Mouse (Mus musculus) lung, embryonic 14.5 days (tissue): ENCODE results near the gene Romo1. TPM values are rescaled to one million over a fixed set of nuclear protein-coding genes. Genes with fewer than 3 reads are reported as not detected.
A peak's percentile ranks its signal among the peaks of the same experiment; 100 is the strongest.
"Not testable (repeated sequence)": the region's sequence is repeated elsewhere in the genome, so short reads cannot be mapped to it uniquely, and the experiment has no call there.

Experiments
- ATAC-seq: fragments of 200-750 bp; cut with Nextera tagmentation; 2 replicates; pipeline ENCODE4 v1.8.0; 2017; ENCODE audit warnings: mild to moderate bottlenecking, moderate TSS enrichment, moderate library complexity; ENCODE audit not compliant: insufficient read depth
- DNase-seq: peaks from one replicate; pipeline ENCODE4 v3.0.0-alpha.2; 2015
- H3K27ac ChIP-seq: fragments of 300-500 bp; sonication (generic); 2 replicates; pipeline ENCODE4 v1.5.1; 2014; ENCODE audit warnings: low read depth, mild to moderate bottlenecking, moderate library complexity
- H3K27me3 ChIP-seq: fragments of 300-500 bp; sonication (generic); 2 replicates; pipeline ENCODE4 v1.6.1; 2014; ENCODE audit warnings: low read length, control low read depth; ENCODE audit not compliant: insufficient read depth
- H3K36me3 ChIP-seq: fragments of 300-500 bp; sonication (generic); 2 replicates; pipeline ENCODE4 v1.6.1; 2014; ENCODE audit warnings: control low read depth; ENCODE audit not compliant: insufficient read depth
- H3K4me1 ChIP-seq: fragments of 300-500 bp; sonication (generic); 2 replicates; pipeline ENCODE4 v1.6.1; 2014; ENCODE audit warnings: antibody characterized with exemption, control low read depth; ENCODE audit not compliant: insufficient read depth
- H3K4me2 ChIP-seq: fragments of 300-500 bp; sonication (generic); 2 replicates; pipeline ENCODE4 v1.6.1; 2014; ENCODE audit warnings: mild to moderate bottlenecking
- H3K4me3 ChIP-seq: fragments of 300-500 bp; sonication (generic); 2 replicates; pipeline ENCODE4 v1.5.1; 2014; ENCODE audit warnings: low read depth, low read length
- H3K9ac ChIP-seq: fragments of 300-500 bp; sonication (generic); 2 replicates; pipeline ENCODE4 v1.6.1; 2014
- H3K9me3 ChIP-seq: fragments of 300-500 bp; sonication (generic); 2 replicates; pipeline ENCODE4 v1.6.1; 2016; ENCODE audit warnings: low read depth, low read length, control low read depth
- CTCF ChIP-seq: IDR thresholded peaks from 2 replicates; pipeline ENCODE4 v1.5.1; 2016; ENCODE audit warnings: antibody characterized with exemption, low read depth
- WGBS: fragments of 180-500 bp; shearing (Covaris S2); extraction: QIAGEN DNeasy Blood & Tissue Kit; methylation state at CpG from one replicate; pipeline ENCODE4 v1.1.7; 2014; 5-methylcytosine and 5-hydroxymethylcytosine counted together
- polyA plus RNA-seq: library from polyadenylated mRNA; unstranded; fragments of >200 nt; fragmentation: Nextera tagmentation; extraction: Ambion mirVana; gene quantifications from 2 replicates; pipeline ENCODE4 v1.2.1, GENCODE M21; 2014

Romo1 gene
- polyA plus RNA-seq, result 396 and 414 TPM in 2 replicates

- peak; percentile 98 for DNase-seq
- Histone ChIP-seq H3K4me2 (peak within 1 kb of the TSS; percentile 80), H3K4me1 (no peaks in the 10 kb centered on the region), H3K36me3 (peaks cover 40% of the 10 kb centered on the region), H3K9ac (peak within 1 kb of the TSS; percentile 89), H3K27ac (peak within 1 kb of the TSS; percentile 94), H3K27me3 (no peaks in the 10 kb centered on the region), H3K9me3 (no peaks in the 10 kb centered on the region), H3K4me3 (peak within 1 kb of the TSS; percentile 83)
- WGBS, result under 1% methylated on average over 70 of the region's 70 CpGs
- peak; percentile 97 for ATAC-seq
- TF ChIP-seq CTCF, result peak; percentile 67
Observed at GRCm38 (mm10) chr2:156143953-156144724, at the start of gene Romo1, which contains the start of gene Nfs1. Romo1 (plus strand) TSS chr2:156144039. Nfs1 (minus strand) TSS chr2:156144186.

GRCm38 (mm10) chr2:156110627-156111357, 33.0 kb upstream of the Romo1 start:
- ATAC-seq (peak; percentile 79), DNase-seq (peak; percentile 60)
- Histone ChIP-seq H3K4me2 (peak overlapping the region; percentile 81), H3K4me3 (peak overlapping the region; percentile 95), H3K27ac (peak overlapping the region; percentile 94), H3K9me3 (no peaks in the 10 kb centered on the region), H3K9ac (peak overlapping the region; percentile 98), H3K4me1 (peaks cover 8% of the 10 kb centered on the region), H3K27me3 (no peaks in the 10 kb centered on the region), H3K36me3 (peaks cover 16% of the 10 kb centered on the region)
- TF ChIP-seq CTCF, result no peak
- under 1% methylated on average over 16 of the region's 16 CpGs for WGBS

GRCm38 (mm10) chr2:156111358-156112079, 32.3 kb upstream of the Romo1 start, which contains the start of the genes Cpne1 and Rbm12:
Cpne1 (minus strand) TSS chr2:156111965.
Rbm12 (minus strand) TSS chr2:156111978.
- peak within 1 kb of the TSS; percentile 81 for H3K4me2 ChIP-seq
- TF ChIP-seq CTCF, result no peak
- WGBS, result under 1% methylated on average over 74 of the region's 74 CpGs
- peak within 1 kb of the TSS; percentile 94 for H3K27ac ChIP-seq
- ATAC-seq, result peak; percentile 93
- peaks cover 8% of the 10 kb centered on the region for H3K4me1 ChIP-seq
- H3K27me3 ChIP-seq, result no peaks in the 10 kb centered on the region
- H3K9me3 ChIP-seq, result no peaks in the 10 kb centered on the region
- peak within 1 kb of the TSS; percentile 95 for H3K4me3 ChIP-seq
- H3K36me3 ChIP-seq, result peaks cover 8% of the 10 kb centered on the region; the same call in 1 of the 2 replicates
- peak within 1 kb of the TSS; percentile 98 for H3K9ac ChIP-seq
- peak; percentile 97 for DNase-seq

- not testable (repeated sequence) for H3K27me3 ChIP-seq, H3K4me1 ChIP-seq, H3K9me3 ChIP-seq, DNase-seq, H3K36me3 ChIP-seq
- H3K4me2 ChIP-seq, result peak overlapping the region; percentile 81
- peak overlapping the region; percentile 94 for H3K27ac ChIP-seq
- 20% methylated on average over 5 of the region's 5 CpGs for WGBS
- H3K9ac ChIP-seq, result peak overlapping the region; percentile 98; the same call in 1 of the 2 replicates
- peak; percentile 12; the same call in 1 of the 2 replicates for ATAC-seq
- H3K4me3 ChIP-seq, result peak overlapping the region; percentile 95
Observed at GRCm38 (mm10) chr2:156112080-156112423, 31.8 kb upstream of the Romo1 start.

GRCm38 (mm10) chr2:156119566-156119965, 24.3 kb upstream of the Romo1 start:
- Histone ChIP-seq H3K4me2 (no peak overlapping the region), H3K27ac (no peak overlapping the region), H3K9me3 (no peaks in the 10 kb centered on the region), H3K4me3 (no peak overlapping the region), H3K9ac (no peak overlapping the region), H3K36me3 (peaks cover 8% of the 10 kb centered on the region; the same call in 1 of the 2 replicates), H3K27me3 (no peaks in the 10 kb centered on the region), H3K4me1 (no peaks in the 10 kb centered on the region)
- DNase-seq (no peak), ATAC-seq (no peak)
- no peak for TF ChIP-seq CTCF

GRCm38 (mm10) chr2:156123731-156124130, 20.1 kb upstream of the Romo1 start:
- Histone ChIP-seq H3K9me3 (no peaks in the 10 kb centered on the region), H3K4me2 (no peak overlapping the region), H3K9ac (no peak overlapping the region), H3K4me1 (no peaks in the 10 kb centered on the region), H3K27ac (no peak overlapping the region), H3K36me3 (peaks cover 31% of the 10 kb centered on the region; the same call in 1 of the 2 replicates), H3K4me3 (no peak overlapping the region), H3K27me3 (no peaks in the 10 kb centered on the region)
- no peak for ATAC-seq
- DNase-seq, result no peak
- 87% methylated on average over 5 of the region's 5 CpGs for WGBS
- no peak for TF ChIP-seq CTCF
